Mouse (Mus musculus) testis, adult 2 months (tissue): Measurements from ENCODE around the gene Hrct1.

Experiments used
- CTCF ChIP-seq: fragments of 200-500 bp; IDR thresholded peaks from 2 replicates; pipeline ENCODE4 v1.5.1; 2012; ENCODE audit warnings: low read depth, mild to moderate bottlenecking, inconsistent platforms, low read length, moderate library complexity; ENCODE audit not compliant: control insufficient read depth, insufficient read depth, insufficient replicate concordance
- POLR2A ChIP-seq: fragments of 200-500 bp; IDR thresholded peaks from 2 replicates; pipeline ENCODE4 v1.6.1; 2012; ENCODE audit warnings: low read depth, mild to moderate bottlenecking, inconsistent platforms, low read length, moderate library complexity; ENCODE audit not compliant: control insufficient read depth

DNA sequence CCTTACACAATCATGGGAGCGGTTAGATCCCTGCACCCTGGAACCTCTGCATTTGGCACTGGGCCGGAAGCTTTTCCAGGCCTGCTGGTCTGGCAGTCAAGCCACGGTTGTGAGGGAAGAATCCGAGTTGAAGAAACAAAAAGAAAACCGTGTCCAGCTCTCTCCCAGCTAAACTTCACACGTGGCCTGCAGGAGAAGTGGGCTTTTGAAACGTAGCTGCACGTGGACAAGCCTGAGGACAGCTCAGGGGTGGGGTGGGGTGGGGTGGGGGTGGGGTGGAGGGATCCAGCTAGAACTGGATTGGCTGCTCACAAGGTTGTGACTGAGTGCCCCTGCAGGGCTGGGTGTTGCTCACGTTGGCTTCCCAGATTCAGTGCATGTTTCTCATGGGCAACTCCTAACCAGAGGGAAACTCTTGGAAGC, 31.7 kb upstream of the Hrct1 start:
- TF ChIP-seq CTCF: no peak
- no peak for TF ChIP-seq POLR2A
